Mouse (Mus musculus): ENCODE measurements around the gene Bnip1.

GRCm38 (mm10) chr17:26840439-26840780 is 59.5 kb downstream of the Bnip1 start:
- TF ChIP-seq POLR2A (IDR thresholded peaks at IDR 0.05; ENCODE audit: insufficient read depth, low read depth, low read length) (no peak), CTCF (IDR thresholded peaks at IDR 0.05; ENCODE audit: insufficient read depth, low read depth, low read length) (no peak)
